Mouse (Mus musculus) hematopoietic stem cell, adult 5-6 weeks (primary cell): ENCODE measurements at regions not wholly inside any gene's neighbourhood (a gene's known extent, or its start where the extent isn't known, plus 50 kb on each side); places are given as distances from the start of the nearest gene placed in this dataset.
A peak's percentile ranks its signal among the peaks of the same experiment; 100 is the strongest.
"Not testable (repeated sequence)": the region's sequence is repeated elsewhere in the genome, so short reads cannot be mapped to it uniquely, and the experiment has no call there.

Source experiments
- ATAC-seq, 2 experiments: fragments of 125-278 bp in 1 of 2; replicated peaks in 1 of 2; 2 replicates each; pipeline ENCODE4 v1.8.0; 2016 to 2017; ENCODE audit warnings: inconsistent platforms in 2 of 2, mild to moderate bottlenecking in 2 of 2, moderate number of reproducible peaks in 2 of 2, low read depth in 1 of 2, moderate TSS enrichment in 1 of 2; ENCODE audit not compliant: low FRiP score in 2 of 2, poor library complexity in 2 of 2, severe bottlenecking in 2 of 2, insufficient read depth in 1 of 2, low TSS enrichment in 1 of 2

DNA sequence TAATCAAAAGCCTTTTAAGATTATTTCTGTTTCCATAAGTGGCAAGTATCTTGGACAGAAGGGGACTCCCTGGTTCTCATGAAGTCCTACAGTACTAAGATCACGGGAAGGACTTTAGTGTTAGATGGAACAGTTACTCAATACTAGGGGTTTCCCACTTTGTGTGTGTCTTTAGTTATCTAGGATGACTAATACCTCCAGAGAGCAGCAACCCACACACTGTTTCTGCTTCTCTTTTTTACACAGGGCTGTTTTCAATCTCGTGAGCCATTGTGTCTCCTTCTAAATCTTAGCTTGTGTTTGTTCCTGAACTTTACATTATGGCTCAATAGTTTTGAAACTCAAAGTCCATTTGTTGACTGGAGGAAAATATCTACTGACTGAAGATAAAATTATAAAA, 496.5 kb upstream of the Impg1 start:
- ATAC-seq: no peak

- ATAC-seq: 0 out of 4 replicates have a peak, but pooled peaks of 1 of the 2 experiments have one; percentile 62
Measured at GRCm38 (mm10) chr9:80942991-80943390, 477.7 kb upstream of the Impg1 start.

- no peak for ATAC-seq
Measured at GRCm38 (mm10) chr9:80941424-80941823, 476.1 kb upstream of the Impg1 start.

GRCm38 (mm10) chr9:80938238-80938637, 473.0 kb upstream of the Impg1 start:
- ATAC-seq: no peak

DNA sequence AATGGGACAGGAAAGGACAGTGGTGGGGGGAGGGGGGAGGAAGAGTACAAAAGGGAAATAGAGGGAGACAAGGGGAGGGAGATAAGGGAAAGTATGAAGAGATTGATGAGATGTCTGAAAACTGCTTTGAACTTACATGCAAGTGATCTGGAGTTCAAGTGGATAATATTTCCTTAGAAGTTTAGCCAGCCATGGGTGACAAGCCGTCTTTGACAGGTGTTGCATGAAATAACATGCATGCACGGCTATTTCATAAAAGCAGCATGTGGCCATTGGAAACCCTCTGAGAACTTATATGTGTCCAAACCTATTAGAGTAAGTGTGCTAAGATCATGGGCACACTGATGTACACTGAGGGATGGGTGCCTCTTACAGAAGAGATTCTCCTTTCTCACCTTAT, 465.3 kb upstream of the Impg1 start:
- ATAC-seq: no peak

- no peak for ATAC-seq
Measured at GRCm38 (mm10) chr9:80920304-80920703, 455.0 kb upstream of the Impg1 start.

DNA sequence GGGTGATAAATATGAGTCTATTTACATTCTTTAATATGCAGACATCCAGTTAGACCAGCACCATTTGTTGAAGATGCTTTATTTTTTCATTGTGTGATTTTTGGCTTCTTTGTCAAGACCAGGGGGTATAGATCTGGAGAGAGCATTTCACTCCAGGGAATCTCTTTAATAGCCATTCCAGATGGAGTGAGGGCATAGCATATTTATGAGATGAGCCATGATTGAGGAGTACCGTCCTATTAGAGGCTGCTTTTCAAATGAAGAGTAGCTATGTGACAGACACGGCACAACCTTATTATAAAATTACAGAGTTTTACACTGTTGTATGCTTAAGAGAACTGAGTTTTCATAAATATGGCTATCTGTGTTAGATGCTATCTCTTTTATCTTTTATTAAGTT, 448.6 kb upstream of the Impg1 start:
- no peak for ATAC-seq

DNA sequence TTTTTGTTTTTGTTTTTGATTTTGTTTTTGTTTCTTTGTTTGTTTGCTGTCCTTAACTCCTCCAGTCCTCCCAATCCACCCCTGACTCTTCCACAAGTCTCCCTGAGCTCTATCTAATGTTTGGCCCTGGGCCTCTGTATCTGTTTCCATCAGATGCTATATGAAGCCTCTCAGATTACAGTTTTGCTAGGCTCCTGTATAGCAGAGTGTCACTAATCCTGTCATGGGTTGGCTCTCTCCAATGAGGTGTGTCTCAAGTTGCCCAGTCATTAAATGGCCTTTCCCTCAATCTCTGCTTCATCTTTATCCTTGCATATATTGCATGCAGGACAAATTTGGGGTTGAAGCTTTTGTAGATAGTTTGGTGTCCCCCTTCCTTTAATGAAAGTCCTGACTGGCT, 446.9 kb upstream of the Impg1 start:
- no peak for ATAC-seq

DNA sequence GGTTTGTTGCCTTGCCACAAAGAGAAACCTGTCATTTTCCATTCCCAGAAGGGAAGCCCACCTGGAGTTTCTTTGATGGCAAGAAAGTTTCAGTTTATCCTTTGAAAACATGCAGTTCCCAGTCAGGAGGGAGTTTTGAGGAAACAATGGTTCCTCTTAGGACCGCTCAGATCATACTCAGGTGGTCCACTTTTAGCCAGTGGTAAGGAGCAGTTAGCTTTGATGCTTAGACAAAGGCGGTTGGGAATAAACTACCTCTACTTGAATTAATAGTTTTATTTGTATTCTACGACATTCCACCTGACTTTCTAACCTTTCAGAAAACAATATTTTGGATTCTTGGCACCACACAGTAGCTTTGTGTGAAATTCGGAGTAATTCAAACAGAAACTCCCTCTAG, 401.5 kb upstream of the Impg1 start:
- no peak for ATAC-seq

GRCm38 (mm10) chr9:80858998-80859397, 393.7 kb upstream of the Impg1 start:
- ATAC-seq: no peak

DNA sequence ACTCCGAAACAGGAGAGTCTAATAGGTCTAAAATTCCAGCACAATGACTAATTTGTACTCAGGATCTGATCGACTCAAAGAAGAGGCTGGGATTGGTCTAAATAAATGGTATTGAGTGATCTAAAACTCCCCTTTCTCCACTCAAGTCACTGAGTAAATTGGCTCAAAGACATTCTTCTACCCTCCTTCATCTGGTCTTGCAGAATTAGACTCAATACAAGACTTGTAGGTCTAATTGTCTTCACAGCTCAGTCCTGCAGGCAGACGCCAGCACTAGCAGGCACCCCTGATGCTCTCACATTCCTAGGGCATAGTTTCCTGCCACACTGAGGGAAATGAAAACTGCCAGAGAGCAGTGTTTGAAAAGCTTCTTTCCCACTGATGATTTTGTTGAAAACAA, 382.9 kb upstream of the Impg1 start:
- ATAC-seq: no peak

- ATAC-seq: no peak
Measured at GRCm38 (mm10) chr9:80832808-80833207, 367.5 kb upstream of the Impg1 start.

GRCm38 (mm10) chr9:80825346-80825745, 360.1 kb upstream of the Impg1 start:
- no peak for ATAC-seq

GRCm38 (mm10) chr9:80820066-80820465, 354.8 kb upstream of the Impg1 start:
- ATAC-seq: peak; percentile 74 to 89

GRCm38 (mm10) chr9:80819070-80819469, 353.8 kb upstream of the Impg1 start:
- no peak for ATAC-seq

GRCm38 (mm10) chr9:80813921-80814320, 348.6 kb upstream of the Impg1 start:
- ATAC-seq: not testable (repeated sequence)

DNA sequence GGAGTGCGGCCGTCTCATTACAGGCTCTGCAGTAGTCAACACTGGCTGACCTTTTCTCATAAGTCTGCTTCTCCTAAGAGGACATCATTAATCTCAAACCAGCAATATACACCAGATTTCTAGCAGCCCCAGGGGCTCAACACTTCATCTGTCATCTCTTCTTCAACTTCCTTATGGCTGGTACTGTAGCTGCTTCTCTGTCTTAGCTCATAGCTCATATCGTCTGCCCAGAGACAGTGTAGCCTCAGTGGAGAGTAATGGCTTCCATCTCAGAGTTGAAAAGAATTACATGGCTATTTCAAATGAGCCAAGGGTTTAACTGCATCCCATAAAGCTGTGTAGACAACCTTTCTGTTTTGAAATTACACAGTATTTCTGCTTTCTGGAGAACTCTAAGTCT, 326.2 kb upstream of the Impg1 start:
- no peak for ATAC-seq

DNA sequence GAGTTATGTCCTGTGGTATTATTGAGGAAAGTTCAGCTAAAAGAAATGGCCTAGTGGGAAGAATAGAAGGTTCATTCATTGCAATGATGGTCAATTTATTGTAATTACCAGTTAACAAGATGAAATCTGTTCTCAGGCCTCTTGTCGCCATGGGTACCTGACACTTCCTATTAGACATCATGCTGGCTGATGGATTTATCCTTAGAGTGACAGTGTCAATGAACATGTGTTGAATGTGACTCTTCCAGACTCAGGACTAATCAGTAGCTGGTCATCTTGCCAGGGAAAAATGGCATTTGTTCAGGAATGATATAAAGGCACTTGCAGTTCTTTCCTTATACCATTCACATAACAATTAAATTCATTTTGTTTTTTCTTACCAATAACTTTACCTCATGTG, 309.3 kb upstream of the Impg1 start:
- no peak for ATAC-seq

DNA sequence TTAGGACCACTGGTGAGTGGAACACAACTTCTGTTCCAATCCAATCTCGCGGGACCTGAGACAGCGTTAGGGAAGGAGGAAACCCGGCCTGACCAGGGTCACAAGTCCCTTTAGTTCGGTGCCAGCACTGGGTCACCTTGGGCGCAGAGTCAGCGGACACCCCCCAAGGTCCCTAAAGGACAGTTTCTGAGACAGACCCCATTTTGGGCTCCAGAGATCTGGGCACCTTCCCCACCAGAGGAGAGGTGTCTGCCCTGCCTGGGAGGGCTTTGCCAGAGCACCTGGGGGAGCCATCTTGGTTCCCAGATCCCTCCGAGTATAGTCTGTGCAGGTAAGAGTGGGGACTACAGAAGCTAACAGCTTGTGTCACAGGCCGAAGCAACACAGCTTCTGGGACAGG, 270.5 kb upstream of the Impg1 start:
- not testable (repeated sequence) for ATAC-seq

- ATAC-seq: no peak
Measured at GRCm38 (mm10) chr9:80732971-80733370, 267.7 kb upstream of the Impg1 start.
